Mouse (Mus musculus): ENCODE data around the gene Med16. TPM values are rescaled to one million over a fixed set of nuclear protein-coding genes. Genes with fewer than 3 reads are reported as not detected.
"Not testable (repeated sequence)": the region's sequence is repeated elsewhere in the genome, so short reads cannot be mapped to it uniquely, and the experiment has no call there.

Med16 gene
- total RNA-seq, 2 experiments from 2014 or later = 48.6 to 63.7 TPM

GRCm38 (mm10) chr10:79886611-79887010 lies 22.1 kb downstream of the Med16 start:
- DNase-seq (ENCODE audit: low spot score in 2 of 2) = no peak

- DNase-seq (ENCODE audit: low spot score in 2 of 2) = no peak
Observed at GRCm38 (mm10) chr10:79886054-79886453, 22.7 kb downstream of the Med16 start, which contains the start of gene Elane. Elane (plus strand) TSS chr10:79886247.

DNA sequence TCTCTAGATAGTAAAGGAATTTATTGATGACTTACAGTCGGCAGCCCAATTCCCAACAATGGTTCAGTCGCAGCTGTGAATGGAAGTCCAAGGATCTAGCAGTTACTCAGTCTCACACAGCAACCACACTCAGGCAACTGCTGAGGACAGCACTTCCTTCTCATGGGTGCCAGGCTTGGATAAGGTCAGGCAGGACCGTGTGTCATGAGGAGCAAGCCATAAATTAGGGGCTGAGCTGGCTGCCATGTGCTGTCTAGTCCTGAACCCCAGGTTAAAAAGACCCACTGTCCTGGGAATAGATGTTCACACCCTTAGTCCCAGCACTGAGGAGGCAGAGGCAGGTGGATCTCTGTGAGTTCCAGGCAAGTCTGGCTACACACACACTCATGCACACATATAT lies 23.8 kb downstream of the Med16 start:
- not testable (repeated sequence) for DNase-seq (ENCODE audit: low spot score in 2 of 2)

DNA sequence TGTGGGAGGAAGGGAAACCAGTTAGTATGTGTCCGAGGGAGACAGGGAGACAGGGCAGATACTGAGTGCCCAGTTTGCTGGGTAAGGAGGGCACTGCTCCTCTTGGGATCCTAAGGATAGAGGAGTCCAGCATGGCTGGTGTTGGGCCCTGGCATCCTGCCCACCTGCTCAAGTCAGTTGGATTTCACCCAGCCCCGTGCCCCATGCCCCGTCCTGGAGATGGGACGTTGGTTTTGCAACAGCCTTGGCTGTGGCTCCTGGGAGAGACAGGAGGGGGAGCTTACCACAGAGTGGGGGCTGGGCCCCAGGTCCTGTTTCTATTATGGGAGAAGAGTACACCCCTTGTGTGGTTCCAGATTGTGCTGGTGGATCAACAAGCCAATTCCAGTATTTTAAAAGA lies 24.3 kb downstream of the Med16 start:
- no peak for DNase-seq (ENCODE audit: low spot score in 2 of 2)

- DNase-seq (ENCODE audit: low spot score in 2 of 2) = peak; percentile 79 to 87
Observed at GRCm38 (mm10) chr10:79883297-79884084, 25.2 kb downstream of the Med16 start.

GRCm38 (mm10) chr10:79881981-79882380 lies 26.7 kb downstream of the Med16 start:
- DNase-seq (ENCODE audit: low spot score in 2 of 2) = no peak

- DNase-seq (ENCODE audit: low spot score in 2 of 2) = no peak
Observed at GRCm38 (mm10) chr10:79880721-79881120, 28.0 kb downstream of the Med16 start.

GRCm38 (mm10) chr10:79879527-79879926 lies 29.2 kb downstream of the Med16 start:
- DNase-seq (ENCODE audit: low spot score in 2 of 2) = no peak

DNA sequence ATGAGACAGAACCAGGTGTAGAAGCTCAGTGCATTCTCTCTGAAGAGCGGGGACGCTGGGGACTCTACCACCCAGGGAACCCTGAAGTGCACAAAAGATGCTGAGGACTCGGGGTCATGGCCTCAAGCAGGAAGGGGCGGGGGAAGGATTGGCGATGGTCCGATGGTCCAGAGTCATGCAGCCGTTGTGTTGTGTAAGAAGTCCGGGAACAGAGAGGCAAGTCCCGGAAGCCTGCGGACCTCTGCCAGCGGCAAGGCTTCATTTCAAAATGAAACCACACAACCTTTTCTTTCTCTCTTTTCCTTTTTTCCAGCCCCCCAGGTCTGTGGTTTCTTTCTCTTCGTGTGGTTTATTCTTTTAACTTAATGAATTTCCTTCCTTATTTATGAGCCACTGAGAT lies 31.0 kb downstream of the Med16 start:
- DNase-seq (ENCODE audit: low spot score in 2 of 2) = no peak

DNA sequence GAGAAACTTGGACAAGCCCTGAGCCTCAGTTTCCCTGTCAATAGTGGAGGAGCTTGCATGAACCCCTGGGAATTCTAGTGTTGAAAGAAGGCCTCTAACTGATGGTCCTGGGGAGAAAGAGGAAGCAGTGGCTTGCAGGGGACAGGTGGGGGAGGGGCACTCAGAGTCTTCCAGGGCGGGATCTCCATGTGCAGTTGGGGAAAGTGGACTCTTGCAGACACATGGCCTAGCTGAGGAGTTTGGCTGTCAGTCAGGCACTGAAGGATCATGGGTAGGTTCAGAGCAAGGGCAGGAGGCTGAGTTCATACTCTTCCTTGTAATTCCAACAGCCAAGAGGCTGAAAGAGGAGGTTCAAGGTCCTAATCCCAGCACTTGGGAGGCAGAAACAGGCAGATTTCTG lies 31.5 kb downstream of the Med16 start:
- DNase-seq (ENCODE audit: low spot score in 2 of 2) = no peak

DNA sequence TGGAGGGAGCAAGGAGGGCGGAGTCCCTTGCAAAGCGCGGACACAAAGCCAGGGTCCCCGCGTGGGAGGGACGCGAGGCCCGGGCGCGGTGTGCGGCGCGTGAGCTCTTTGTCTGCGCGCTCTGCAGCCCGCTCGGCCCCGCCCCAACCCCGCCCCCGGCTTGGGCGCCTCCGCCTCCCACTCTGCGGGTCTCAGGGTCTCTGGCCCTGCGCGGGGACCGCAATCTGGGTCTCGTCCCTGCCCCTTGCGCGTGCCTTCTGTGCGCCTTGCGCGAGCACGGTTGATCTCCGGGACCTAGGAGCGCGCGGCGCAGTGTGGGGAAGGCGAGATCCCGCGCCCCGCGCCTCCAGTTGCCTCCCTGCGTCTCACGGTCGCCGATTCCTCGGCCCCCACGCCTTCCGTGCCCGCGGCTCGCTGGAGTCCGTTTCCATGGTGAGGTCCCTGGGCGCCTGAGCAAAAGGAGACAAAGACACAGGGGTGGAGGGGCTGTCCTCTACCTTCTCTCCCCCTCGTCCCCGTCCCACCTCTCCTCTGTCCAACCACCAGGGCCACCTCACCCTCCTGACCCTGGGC lies 34.3 kb downstream of the Med16 start, which contains the start of the genes Prtn3 and Plppr3:
Gene Prtn3 (plus strand): TSS at position 187 of the 573 bp plus-strand sequence.
Gene Plppr3 (minus strand): TSS at position 345 of the 573 bp plus-strand sequence.
- DNase-seq (ENCODE audit: low spot score in 2 of 2) = no peak

DNA sequence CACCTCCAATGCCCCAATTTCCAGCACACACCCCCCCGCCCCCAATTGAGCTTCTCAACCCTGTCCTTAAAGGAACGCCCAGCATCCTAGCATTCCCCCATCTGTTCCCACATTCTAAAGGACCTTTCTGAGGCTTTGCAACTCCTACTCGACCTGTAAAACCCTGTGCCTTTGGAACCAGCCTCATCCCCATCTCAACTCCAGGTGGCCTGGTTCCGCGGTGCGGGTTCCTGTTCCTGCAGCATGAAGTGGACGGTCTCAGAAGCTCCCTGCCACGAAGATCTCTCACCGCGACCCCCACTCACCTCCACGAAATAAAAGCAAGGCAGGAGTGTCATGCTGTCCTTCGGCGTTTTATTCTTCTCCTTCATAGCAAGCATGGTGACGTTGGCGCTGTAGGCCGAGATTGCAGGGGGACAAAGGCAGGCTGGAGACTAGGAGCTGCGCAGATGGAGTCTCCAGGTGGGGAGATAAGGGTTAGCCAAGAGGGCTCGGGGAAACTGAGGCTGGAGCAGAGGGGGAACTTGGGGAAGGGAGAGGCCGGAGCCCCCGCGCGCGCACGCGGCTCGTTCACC lies 34.9 kb downstream of the Med16 start:
- DNase-seq (ENCODE audit: low spot score in 2 of 2) = no peak

DNA sequence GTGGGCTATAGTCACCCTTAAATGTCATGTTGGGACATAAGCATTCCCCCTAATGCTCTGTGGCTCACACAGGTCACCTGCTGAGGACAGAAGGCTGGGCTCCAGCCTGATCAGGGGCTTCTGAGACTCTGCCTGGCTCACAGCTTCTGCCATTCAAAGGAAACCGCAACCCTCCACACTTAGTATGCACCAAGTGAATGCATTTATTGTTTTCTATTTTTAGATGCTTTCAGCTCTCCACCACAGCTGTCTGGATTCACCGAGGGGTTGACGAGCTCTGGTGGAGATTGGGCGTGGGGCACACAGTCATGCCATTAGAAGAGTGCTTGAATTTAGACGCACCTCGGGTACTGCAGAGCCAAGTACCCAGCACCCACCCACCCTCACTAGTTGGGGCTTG lies 35.4 kb downstream of the Med16 start:
- DNase-seq (ENCODE audit: low spot score in 2 of 2) = no peak

DNA sequence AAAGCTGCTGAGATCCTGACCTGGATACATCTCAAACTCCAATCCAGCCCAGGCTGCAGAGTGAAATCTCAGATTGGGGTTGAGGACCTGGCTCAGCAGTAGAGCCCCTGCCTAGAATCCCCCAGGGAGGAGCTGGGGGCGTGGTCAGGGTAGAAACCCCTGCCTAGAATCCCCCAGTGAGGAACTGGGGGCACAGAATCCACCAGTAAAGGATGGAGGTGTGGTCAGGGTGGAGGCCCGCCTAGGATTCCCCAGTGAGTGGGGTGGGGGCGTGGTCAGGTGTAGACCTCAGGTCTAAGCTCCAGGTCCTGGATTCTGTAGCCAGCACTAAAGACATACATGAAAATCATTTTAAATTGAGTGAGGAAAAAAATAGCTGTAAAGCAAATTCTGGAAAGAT lies 35.9 kb downstream of the Med16 start:
- DNase-seq (ENCODE audit: low spot score in 2 of 2) = no peak

GRCm38 (mm10) chr10:79871845-79872244 lies 36.9 kb downstream of the Med16 start:
- DNase-seq (ENCODE audit: low spot score in 2 of 2) = no peak

GRCm38 (mm10) chr10:79866601-79867000 lies 42.1 kb downstream of the Med16 start:
- DNase-seq (ENCODE audit: low spot score in 2 of 2) = no peak

DNA sequence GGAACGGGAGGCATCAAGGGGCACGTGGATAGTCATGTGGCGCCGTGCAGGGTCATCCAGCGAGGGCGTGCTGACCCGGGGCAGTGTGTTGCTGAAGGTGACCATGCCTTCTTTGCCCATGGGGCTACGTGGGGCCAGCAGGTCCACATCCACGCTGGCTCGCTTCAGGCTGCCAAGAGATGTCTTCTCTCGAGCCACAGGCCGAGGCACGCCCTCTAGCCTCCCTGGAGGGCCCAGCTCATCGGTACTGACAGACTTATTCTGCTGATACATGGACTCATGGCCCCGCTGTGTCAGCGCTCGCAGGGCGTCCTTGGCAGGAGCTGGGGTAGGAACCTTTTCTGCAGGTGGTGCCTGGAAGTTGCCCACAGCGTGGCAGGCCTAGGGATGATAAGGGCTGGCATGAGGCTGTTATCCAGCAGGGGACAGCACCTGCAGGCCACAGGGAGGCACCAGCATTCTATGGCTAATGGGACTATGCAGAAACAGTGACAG lies 42.9 kb downstream of the Med16 start:
- no peak for DNase-seq (ENCODE audit: low spot score in 2 of 2)

DNA sequence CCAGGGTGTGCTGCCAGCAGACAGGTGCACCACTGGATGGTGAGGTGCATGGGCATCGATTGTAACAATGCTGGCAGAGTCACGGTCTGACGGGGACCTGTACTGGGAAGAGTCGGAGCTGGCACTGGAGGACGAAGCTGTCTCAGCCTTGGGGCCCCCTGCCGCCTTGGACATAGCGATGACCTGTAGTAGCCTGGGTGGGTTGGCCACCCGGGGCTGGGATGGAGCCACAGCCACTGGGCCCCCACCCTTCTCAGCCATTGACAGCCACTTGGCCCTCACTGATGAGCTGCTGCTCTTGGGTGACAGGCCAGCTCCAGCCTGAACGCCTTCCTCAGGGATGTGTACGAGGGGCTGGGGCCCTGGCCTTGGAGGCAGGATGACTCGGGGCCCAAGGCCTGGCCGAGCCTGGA lies 43.5 kb downstream of the Med16 start:
- no peak for DNase-seq (ENCODE audit: low spot score in 2 of 2)

GRCm38 (mm10) chr10:79864351-79865188 lies 44.2 kb downstream of the Med16 start:
- DNase-seq (ENCODE audit: low spot score in 2 of 2) = no peak

GRCm38 (mm10) chr10:79862925-79863324 lies 45.8 kb downstream of the Med16 start:
- no peak for DNase-seq (ENCODE audit: low spot score in 2 of 2)
